Mouse (Mus musculus): ENCODE measurements around the gene Banp. TPM values are rescaled to one million over a fixed set of nuclear protein-coding genes. Genes with fewer than 3 reads are reported as not detected.

The Banp gene
- total and polyA plus RNA-seq, 3 experiments, result 14.9 to 34.2 (median 25.7) TPM

- no peak for TF ChIP-seq USF1 (IDR thresholded peaks at IDR 0.05; ENCODE audit: low read depth, low read length)
These were observed 1.0 kb upstream of the Banp start (continued) for GRCm38 (mm10) chr8:121948321-121949145.

DNA sequence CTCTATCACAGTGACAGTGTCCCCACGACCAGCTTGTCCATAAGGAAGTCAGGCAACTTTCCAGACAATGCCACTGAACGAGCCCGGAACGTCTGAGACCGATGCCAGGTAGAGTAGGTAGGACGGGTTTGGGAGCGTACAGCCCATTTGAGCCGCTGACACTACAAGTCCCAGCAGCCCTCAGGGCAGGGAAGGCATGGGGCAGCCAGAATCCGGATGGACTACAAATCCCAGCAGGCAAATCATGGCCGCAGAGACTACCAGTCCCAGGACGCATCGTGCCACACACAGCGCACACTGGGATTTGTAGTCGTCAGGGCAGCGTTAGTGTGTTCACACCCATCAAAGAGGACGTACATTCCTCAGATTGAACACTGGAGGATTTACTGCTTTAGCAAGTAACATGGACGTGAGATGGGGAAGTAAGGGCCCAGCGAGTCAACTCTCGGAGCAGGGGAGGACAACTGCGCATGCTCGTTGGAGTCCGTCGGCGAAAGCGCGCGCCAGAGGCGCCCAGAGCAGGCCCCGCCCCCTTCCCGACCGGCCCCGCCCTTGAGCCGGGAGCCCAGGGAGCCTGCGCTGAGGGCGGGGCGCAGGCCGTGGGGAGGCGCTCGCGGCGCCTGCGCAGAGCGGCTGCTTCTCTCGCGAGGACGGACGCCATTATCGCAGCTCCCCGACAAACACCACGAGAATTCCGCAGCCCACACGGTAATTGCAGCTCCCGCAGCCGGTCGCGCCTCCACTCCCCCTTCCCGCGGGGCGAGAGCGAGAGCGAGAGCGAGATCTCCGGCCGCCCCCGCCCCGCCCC is 595 bp downstream of the Banp start:
- in situ Hi-C loops (cut with MboI; ENCODE audit: low pct_ligation_motif_present, low pct_unique_long_range_greater_than_20kb, low sequenced_read_pairs) (loop anchor here (10.0 kb wide), 1 partner anchor 365 kb away; no protein-coding TSS in a partner anchor), dilution Hi-C loops (cut with MboI; ENCODE audit: extremely low pct_ligation_motif_present, extremely low pct_unique_long_range_greater_than_20kb, low sequenced_read_pairs) (no loop called here)
- Histone ChIP-seq H3K4me1 (ENCODE audit: control insufficient read depth in 1 of 2, insufficient read depth in 2 of 2) (peaks cover 21 to 48% of the 10 kb centered on the region in 2 experiments), H3K4me2 (ENCODE audit: insufficient read depth, low read depth, poor library complexity, severe bottlenecking) (peak overlapping the region; percentile 69), H3K4me3 (replicated peaks in 1 of 3; ENCODE audit: low read depth in 2 of 3, low read length in 2 of 3, poor library complexity in 1 of 3) (peak overlapping the region; percentile 49 to 99 (median 97)), H3K27ac (ENCODE audit: insufficient read depth, low read depth) (peak overlapping the region; percentile 93), H3K9ac (ENCODE audit: insufficient read depth, low read depth) (peak overlapping the region; percentile 100), H3K36me3 (replicated peaks in 1 of 2; ENCODE audit: control insufficient read depth in 1 of 2, insufficient read depth in 1 of 2, low read length in 1 of 2) (peaks cover 18 to 29% of the 10 kb centered on the region in 2 experiments), H3K27me3 (replicated peaks) (peaks cover 8% of the 10 kb centered on the region), H3K9me3 (replicated peaks; ENCODE audit: low read length) (no peaks in the 10 kb centered on the region), H3K79me2 (replicated peaks; ENCODE audit: control insufficient read depth, extremely low read depth, insufficient read depth, poor library complexity, severe bottlenecking) (peaks cover 40% of the 10 kb centered on the region)
- peak; percentile 98 for DNase-seq (ENCODE audit: extremely low read depth)
- TF ChIP-seq RAD21 (IDR thresholded peaks at IDR 0.05; ENCODE audit: low read depth, low read length) (no peak), POLR2AphosphoS2 (IDR thresholded peaks at IDR 0.05; ENCODE audit: low read depth, low read length) (no peak; the same call in 1 of the 2 replicates), USF1 (IDR thresholded peaks at IDR 0.05; ENCODE audit: low read depth, low read length) (no peak), ZC3H11A (IDR thresholded peaks at IDR 0.05; ENCODE audit: low read depth, low read length) (no peak), SMC3 (IDR thresholded peaks at IDR 0.05; ENCODE audit: low read depth, low read length) (no peak), ELF1 (IDR thresholded peaks at IDR 0.05; ENCODE audit: low read depth, low read length) (peak; percentile 93), CTCF (conservative IDR thresholded peaks at IDR 0.05 in 1 of 2, IDR thresholded peaks at IDR 0.05 in 1 of 2; ENCODE audit: low read depth in 2 of 2, low read length in 2 of 2) (no peak), MAX (IDR thresholded peaks at IDR 0.05; ENCODE audit: low read length) (peak; percentile 69; the same call in 1 of the 2 replicates), NRF1 (IDR thresholded peaks at IDR 0.05; ENCODE audit: low read depth, low read length) (peak; percentile 91), ZMIZ1 (IDR thresholded peaks at IDR 0.05; ENCODE audit: low read depth, low read length) (0 out of 2 replicates have a peak, but pooled peaks have one; percentile 8), RCOR1 (conservative IDR thresholded peaks at IDR 0.05; ENCODE audit: low read depth, low read length) (no peak), GABPA (IDR thresholded peaks at IDR 0.05; ENCODE audit: insufficient replicate concordance, low read depth, low read length) (peak; percentile 97; the same call in 1 of the 2 replicates), JUN (IDR thresholded peaks at IDR 0.05; ENCODE audit: insufficient read depth, low read depth, low read length) (peak; percentile 24; the same call in 1 of the 2 replicates), UBTF (IDR thresholded peaks at IDR 0.05; ENCODE audit: low read depth, low read length) (no peak), MEF2A (IDR thresholded peaks at IDR 0.05; ENCODE audit: borderline replicate concordance, low read depth, low read length) (peak; percentile 85), PAX5 (IDR thresholded peaks at IDR 0.05; ENCODE audit: low read length) (no peak), CHD2 (IDR thresholded peaks at IDR 0.05; ENCODE audit: low read length) (peak; percentile 98), E2F4 (IDR thresholded peaks at IDR 0.05; ENCODE audit: insufficient replicate concordance, low read depth, low read length) (no peak), ZKSCAN1 (IDR thresholded peaks at IDR 0.05; ENCODE audit: borderline replicate concordance, low read depth, low read length) (no peak), MAZ (IDR thresholded peaks at IDR 0.05; ENCODE audit: low read depth, low read length) (peak; percentile 63), SIN3A (IDR thresholded peaks at IDR 0.05; ENCODE audit: low read length) (peak; percentile 97), EP300 (IDR thresholded peaks at IDR 0.05; ENCODE audit: low read length) (no peak), TCF12 (IDR thresholded peaks at IDR 0.05; ENCODE audit: low read depth, low read length) (peak; percentile 84), KAT2A (IDR thresholded peaks at IDR 0.05; ENCODE audit: insufficient replicate concordance, low read length) (peak; percentile 100), ZNF384 (IDR thresholded peaks at IDR 0.05; ENCODE audit: low read depth, low read length) (peak; percentile 46; the same call in 1 of the 2 replicates), MXI1 (IDR thresholded peaks at IDR 0.05; ENCODE audit: low read depth, low read length) (peak; percentile 88), NELFE (IDR thresholded peaks at IDR 0.05; ENCODE audit: low read depth, low read length) (no peak), POLR2A (IDR thresholded peaks at IDR 0.05; ENCODE audit: low read depth, low read length) (peak; percentile 65; the same call in 1 of the 2 replicates), CHD1 (IDR thresholded peaks at IDR 0.05; ENCODE audit: low read depth, low read length) (no peak), MAFK (IDR thresholded peaks at IDR 0.05; ENCODE audit: insufficient replicate concordance, low read length) (no peak), MYC (IDR thresholded peaks at IDR 0.05; ENCODE audit: low read depth, low read length) (peak; percentile 94), TBP (conservative IDR thresholded peaks at IDR 0.05; ENCODE audit: low read depth, low read length) (peak; percentile 57; the same call in 1 of the 2 replicates), BHLHE40 (IDR thresholded peaks at IDR 0.05; ENCODE audit: low read depth, low read length) (no peak), USF2 (conservative IDR thresholded peaks at IDR 0.05; ENCODE audit: low read depth, low read length) (no peak)
